Mouse (Mus musculus) heart, embryonic 14.5 days (tissue): ENCODE data around the gene Rasa4. TPM values are rescaled to one million over a fixed set of nuclear protein-coding genes. Genes with fewer than 3 reads are reported as not detected.

Experiments used
- ATAC-seq: fragments of 200-750 bp; cut with Nextera tagmentation; 2 replicates; pipeline ENCODE4 v1.8.0; 2017; ENCODE audit warnings: low read depth, moderate TSS enrichment; ENCODE audit not compliant: insufficient number of reproducible peaks, insufficient read depth, low FRiP score
- H3K27ac ChIP-seq, 2 experiments: fragments of 200-500 bp in 1 of 2; fragments of 300-500 bp in 1 of 2; sonication (generic) in 1 of 2; replicated peaks in 1 of 2; 2 replicates each; pipeline ENCODE4 v1.5.1; 2012 to 2014; ENCODE audit warnings: low read depth in 2 of 2, low read length in 2 of 2, control low read depth in 1 of 2, mild to moderate bottlenecking in 1 of 2, mixed read lengths in 1 of 2; ENCODE audit not compliant: control insufficient read depth in 1 of 2, insufficient read depth in 1 of 2
- H3K27me3 ChIP-seq: fragments of 300-500 bp; sonication (generic); 2 replicates; pipeline ENCODE4 v1.6.1; 2014; ENCODE audit warnings: mild to moderate bottlenecking, low read length, control low read depth; ENCODE audit not compliant: control insufficient read depth, insufficient read depth
- H3K36me3 ChIP-seq: fragments of 300-500 bp; sonication (generic); 2 replicates; pipeline ENCODE4 v1.6.1; 2014; ENCODE audit warnings: mild to moderate bottlenecking, control low read depth, low read length, mixed read lengths; ENCODE audit not compliant: control insufficient read depth, insufficient read depth
- H3K4me1 ChIP-seq, 2 experiments: fragments of 200-500 bp in 1 of 2; fragments of 300-500 bp in 1 of 2; sonication (generic) in 1 of 2; 2 replicates each; pipeline ENCODE4 v1.6.1; 2012 to 2014; ENCODE audit warnings: low read length in 2 of 2, control low read depth in 1 of 2, mixed read lengths in 1 of 2; ENCODE audit not compliant: control insufficient read depth in 2 of 2, insufficient read depth in 2 of 2
- H3K4me2 ChIP-seq: fragments of 300-500 bp; sonication (generic); 2 replicates; pipeline ENCODE4 v1.6.1; 2014; ENCODE audit warnings: mild to moderate bottlenecking, low read length
- H3K4me3 ChIP-seq, 2 experiments: fragments of 200-500 bp in 1 of 2; fragments of 300-500 bp in 1 of 2; sonication (generic) in 1 of 2; 2 replicates each; pipeline ENCODE4 v1.5.1; 2012 to 2014; ENCODE audit warnings: low read length in 2 of 2, mild to moderate bottlenecking in 2 of 2, control low read depth in 1 of 2, low read depth in 1 of 2, moderate library complexity in 1 of 2; ENCODE audit not compliant: control insufficient read depth in 1 of 2, insufficient read depth in 1 of 2
- H3K9ac ChIP-seq: fragments of 300-500 bp; sonication (generic); 2 replicates; pipeline ENCODE4 v1.6.1; 2014; ENCODE audit warnings: mild to moderate bottlenecking, low read length
- H3K9me3 ChIP-seq: fragments of 300-500 bp; sonication (generic); 2 replicates; pipeline ENCODE4 v1.6.1; 2016; ENCODE audit warnings: low read length, control low read depth; ENCODE audit not compliant: control insufficient read depth
- WGBS: fragments of 180-500 bp; shearing (Covaris S2); extraction: QIAGEN DNeasy Blood & Tissue Kit; methylation state at CpG from one replicate; pipeline ENCODE4 v1.1.7; 2014; 5-methylcytosine and 5-hydroxymethylcytosine counted together
- polyA plus RNA-seq: library from polyadenylated mRNA; unstranded; fragments of >200 nt; fragmentation: Nextera tagmentation; extraction: Ambion mirVana; gene quantifications from 2 replicates; pipeline ENCODE4 v1.2.1, GENCODE M21; 2014

Gene Rasa4
- polyA plus RNA-seq, 1 experiment from 2014 or later: 1.3 TPM

DNA sequence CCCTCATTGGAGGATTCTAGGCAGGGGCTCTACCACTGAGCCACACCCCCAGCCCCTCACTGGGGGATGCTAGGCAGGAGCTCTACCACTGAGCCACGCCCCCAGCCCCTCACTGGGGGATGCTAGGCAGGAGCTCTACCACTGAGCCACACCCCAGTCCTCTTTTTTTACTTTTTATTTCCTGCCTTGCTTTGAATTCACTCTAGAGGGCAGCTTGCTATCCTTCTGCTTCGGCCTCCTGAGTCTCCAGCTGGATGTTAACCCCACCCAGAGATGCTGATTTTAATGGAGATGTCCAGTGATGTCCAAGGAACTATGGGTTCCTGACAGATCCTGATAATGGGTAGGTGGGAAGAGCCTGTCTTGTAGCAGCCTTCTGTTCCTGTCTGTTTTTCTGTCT is 14.3 kb upstream of the Rasa4 start:
- 51% methylated on average over 2 of the region's 2 CpGs for WGBS
- ATAC-seq: no peak
- H3K9ac ChIP-seq: no peak overlapping the region

DNA sequence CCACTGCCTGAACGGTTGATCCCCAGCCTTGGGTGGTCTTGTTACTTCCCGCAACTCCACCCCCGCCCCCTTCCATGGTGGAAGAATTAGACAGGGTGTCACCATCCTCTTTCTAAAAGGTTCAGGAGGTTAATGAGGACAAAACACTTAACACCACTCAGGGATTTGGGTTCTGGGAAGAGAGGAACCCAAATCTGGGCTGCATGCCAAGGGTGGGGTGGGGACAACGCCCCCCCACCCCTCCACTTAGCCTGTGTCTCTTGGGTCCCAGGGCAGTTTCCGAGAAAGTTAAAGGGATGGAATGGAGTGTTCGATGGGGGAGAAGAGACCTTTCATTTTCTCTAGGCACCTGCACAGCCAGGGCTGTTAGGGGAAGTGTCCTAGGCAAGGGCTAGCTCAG is 10.7 kb upstream of the Rasa4 start:
- no peak overlapping the region for H3K4me2 ChIP-seq
- no peaks in the 10 kb centered on the region for H3K36me3 ChIP-seq
- H3K4me1 ChIP-seq: 0 out of 4 replicates have a peak, but pooled peaks cover 0 to 3% of the 10 kb centered on the region in 2 experiments
- ATAC-seq: no peak
- no peak overlapping the region for H3K4me3 ChIP-seq
- H3K9me3 ChIP-seq: no peaks in the 10 kb centered on the region
- whole genome bisulfite sequencing: 53% methylated on average over 6 of the region's 6 CpGs
- H3K9ac ChIP-seq: no peak overlapping the region
- H3K27ac ChIP-seq: no peak overlapping the region
- no peaks in the 10 kb centered on the region for H3K27me3 ChIP-seq

More for the DNA sequence above, 14.3 kb upstream of the Rasa4 start:
- 0 out of 4 replicates have a peak, but pooled peaks cover 0 to 3% of the 10 kb centered on the region in 2 experiments for H3K4me1 ChIP-seq
- H3K36me3 ChIP-seq: no peaks in the 10 kb centered on the region
- no peaks in the 10 kb centered on the region for H3K9me3 ChIP-seq
- no peak overlapping the region for H3K4me3 ChIP-seq
- H3K27me3 ChIP-seq: no peaks in the 10 kb centered on the region
- H3K27ac ChIP-seq: no peak overlapping the region
- H3K4me2 ChIP-seq: no peak overlapping the region

DNA sequence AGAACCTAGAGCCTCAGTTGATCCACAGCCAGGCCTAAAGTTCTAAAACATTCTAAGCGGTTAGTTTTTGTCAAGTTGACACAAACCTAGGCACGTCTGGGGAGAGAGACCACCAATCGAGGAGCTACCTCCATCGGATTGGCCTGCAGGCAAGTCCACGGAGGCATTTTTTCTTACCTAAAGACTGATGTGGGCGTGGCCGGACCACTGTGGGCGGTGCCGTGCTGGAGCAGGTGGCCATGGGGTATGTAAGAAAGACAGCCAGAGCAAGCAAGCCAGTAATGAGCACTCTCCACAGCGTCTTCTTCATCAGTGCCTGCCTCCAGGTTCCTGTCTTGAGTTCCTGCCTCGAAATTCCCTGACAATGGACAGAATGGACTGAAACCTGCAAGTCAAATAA is 10.2 kb upstream of the Rasa4 start:
- ATAC-seq: no peak
- Histone ChIP-seq H3K9ac (no peak overlapping the region), H3K4me2 (no peak overlapping the region), H3K27ac (no peak overlapping the region), H3K4me1 (0 out of 4 replicates have a peak, but pooled peaks cover 0 to 3% of the 10 kb centered on the region in 2 experiments), H3K9me3 (no peaks in the 10 kb centered on the region), H3K27me3 (no peaks in the 10 kb centered on the region), H3K4me3 (no peak overlapping the region), H3K36me3 (no peaks in the 10 kb centered on the region)
- 59% methylated on average over 11 of the region's 11 CpGs for WGBS

DNA sequence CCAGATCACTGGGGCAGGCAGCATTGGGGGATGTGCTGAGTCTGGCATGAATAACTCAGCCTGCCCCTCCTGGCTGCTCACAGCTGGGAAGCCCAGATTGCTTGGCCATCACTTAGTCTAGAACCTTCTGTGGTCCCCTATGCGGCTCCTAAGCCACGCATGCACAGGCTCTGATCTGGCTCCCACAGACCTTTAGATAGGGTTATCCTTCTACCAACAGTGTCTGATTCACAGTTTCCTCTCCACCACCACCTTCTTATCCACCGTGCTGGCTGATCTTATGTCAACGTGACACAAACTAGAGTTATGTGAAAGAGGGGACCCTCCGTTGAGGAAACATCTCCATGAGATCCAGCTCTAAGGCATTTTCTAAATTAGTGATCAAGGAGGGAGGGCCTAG is 8.6 kb upstream of the Rasa4 start:
- WGBS: 62% methylated on average over 5 of the region's 5 CpGs
- Histone ChIP-seq H3K27me3 (no peaks in the 10 kb centered on the region), H3K9me3 (no peaks in the 10 kb centered on the region), H3K4me3 (no peak overlapping the region), H3K9ac (no peak overlapping the region), H3K4me2 (no peak overlapping the region), H3K4me1 (0 out of 4 replicates have a peak, but pooled peaks cover 0 to 3% of the 10 kb centered on the region in 2 experiments), H3K36me3 (no peaks in the 10 kb centered on the region), H3K27ac (no peak overlapping the region)
- ATAC-seq: no peak

DNA sequence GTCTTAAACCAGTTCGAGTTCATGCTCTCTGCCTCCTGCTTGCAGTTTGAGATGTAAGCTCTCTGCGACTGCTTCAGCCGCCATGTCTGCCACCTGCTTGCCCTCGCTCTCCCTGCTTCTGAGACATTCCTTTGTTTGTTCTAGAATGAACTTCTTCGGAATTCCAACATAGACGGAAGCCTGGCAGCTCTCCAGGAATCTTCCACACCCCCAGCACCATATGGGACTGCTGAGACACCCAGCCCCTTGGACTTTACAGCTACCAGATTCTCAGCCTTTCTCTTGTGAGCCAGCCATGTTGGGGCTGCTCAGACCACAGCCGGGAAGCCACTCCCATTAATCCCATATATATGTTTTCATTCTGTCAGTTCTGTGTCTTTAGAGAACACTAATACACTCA is 7.4 kb upstream of the Rasa4 start:
- no peak for ATAC-seq
- Histone ChIP-seq H3K4me3 (no peak overlapping the region), H3K9me3 (no peaks in the 10 kb centered on the region), H3K4me2 (no peak overlapping the region), H3K4me1 (0 out of 4 replicates have a peak, but pooled peaks cover 0 to 3% of the 10 kb centered on the region in 2 experiments), H3K27me3 (no peaks in the 10 kb centered on the region), H3K9ac (no peak overlapping the region), H3K27ac (no peak overlapping the region), H3K36me3 (no peaks in the 10 kb centered on the region)
- WGBS: 49% methylated on average over 7 of the region's 7 CpGs

DNA sequence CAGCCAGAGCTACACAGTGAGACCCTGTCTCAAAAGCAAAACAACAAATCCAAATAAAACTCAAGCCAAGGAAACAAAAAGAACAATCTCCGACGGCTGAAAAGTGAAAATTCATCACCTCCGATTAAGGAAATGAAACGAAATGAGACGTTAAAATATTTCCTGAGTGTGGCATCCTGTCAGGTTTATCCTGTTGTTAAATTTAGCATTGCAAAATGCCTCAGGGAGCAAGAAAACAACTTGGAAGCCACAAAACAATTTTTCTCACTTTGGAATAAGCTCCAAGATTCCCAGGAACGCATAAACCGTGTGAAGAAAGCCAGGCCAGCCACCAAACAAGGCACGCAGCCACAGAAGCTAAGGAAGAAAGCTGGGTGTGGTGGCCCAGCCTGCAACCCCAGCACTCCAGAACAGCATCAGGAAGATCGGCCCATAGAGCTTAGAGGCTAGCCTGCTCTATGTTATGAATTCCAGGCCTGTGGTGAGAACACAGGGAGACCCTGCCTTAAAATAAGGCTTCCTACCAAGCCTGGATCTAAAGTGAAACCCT is 6.6 kb upstream of the Rasa4 start:
- ATAC-seq: no peak
- Histone ChIP-seq H3K27ac (no peak overlapping the region), H3K36me3 (no peaks in the 10 kb centered on the region), H3K27me3 (no peaks in the 10 kb centered on the region), H3K4me2 (no peak overlapping the region), H3K4me1 (0 out of 4 replicates have a peak, but pooled peaks cover 0 to 3% of the 10 kb centered on the region in 2 experiments), H3K9me3 (no peaks in the 10 kb centered on the region), H3K9ac (no peak overlapping the region), H3K4me3 (no peak overlapping the region)
- WGBS: 70% methylated on average over 9 of the region's 9 CpGs

DNA sequence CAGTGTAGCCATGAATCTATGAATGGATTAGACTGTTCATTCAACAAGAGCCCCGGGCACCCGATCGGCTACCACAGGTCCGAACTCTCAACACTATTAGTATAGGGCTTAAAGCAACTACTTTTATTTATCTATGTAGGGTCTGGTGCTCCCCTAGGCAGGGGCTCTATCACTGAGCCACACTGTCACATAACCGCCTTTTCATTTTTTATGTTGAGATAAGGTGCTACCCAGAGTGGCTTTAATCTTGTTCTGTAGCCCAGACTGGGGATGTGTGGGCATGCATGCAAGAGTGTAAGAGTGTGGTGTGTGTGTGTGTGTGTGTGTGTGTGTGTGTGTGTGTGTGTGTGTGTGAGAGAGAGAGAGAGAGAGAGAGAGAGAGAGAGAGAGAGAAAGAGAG is 5.6 kb upstream of the Rasa4 start:
- Histone ChIP-seq H3K9ac (no peak overlapping the region), H3K4me1 (peaks cover under 1 to 2% of the 10 kb centered on the region in 2 experiments; a peak in 1 of 4 replicates), H3K4me2 (no peak overlapping the region), H3K9me3 (no peaks in the 10 kb centered on the region), H3K4me3 (no peak overlapping the region), H3K36me3 (no peaks in the 10 kb centered on the region), H3K27ac (no peak overlapping the region), H3K27me3 (no peaks in the 10 kb centered on the region)
- ATAC-seq: no peak
- WGBS: 92% methylated on average over 5 of the region's 5 CpGs

DNA sequence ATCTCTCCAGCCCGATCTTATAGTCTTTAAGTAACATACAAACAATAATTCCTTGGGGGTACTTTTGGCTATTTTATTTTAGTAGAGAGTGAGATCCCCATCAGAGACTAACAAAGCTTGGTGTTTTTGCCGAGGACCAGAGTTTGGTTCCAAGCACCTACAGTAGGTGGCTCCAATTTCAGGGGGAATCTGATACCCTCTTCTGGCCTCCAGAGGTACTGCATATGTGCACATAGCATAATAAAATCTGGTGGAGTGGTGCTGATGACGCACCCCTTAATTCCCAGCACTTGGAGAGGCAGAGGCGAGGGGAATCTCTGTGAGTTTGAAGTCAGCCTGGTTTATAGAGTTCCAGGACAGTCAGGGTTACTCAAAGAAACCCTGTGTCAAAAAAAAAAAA is 1.4 kb upstream of the Rasa4 start:
- 83% methylated on average over 4 of the region's 4 CpGs for WGBS

More for the DNA sequence above, 1.4 kb upstream of the Rasa4 start:
- H3K27ac ChIP-seq: no peak overlapping the region
- ATAC-seq: no peak
- H3K4me1 ChIP-seq: peaks cover 5 to 7% of the 10 kb centered on the region in 2 experiments; a peak in 3 of 4 replicates
- no peak overlapping the region for H3K9ac ChIP-seq
- H3K4me3 ChIP-seq: no peak overlapping the region
- peaks cover 22% of the 10 kb centered on the region for H3K27me3 ChIP-seq
- no peak overlapping the region for H3K4me2 ChIP-seq
- no peaks in the 10 kb centered on the region for H3K36me3 ChIP-seq
- no peaks in the 10 kb centered on the region for H3K9me3 ChIP-seq
